Mouse (Mus musculus) liver, embryonic 15.5 days (tissue): ENCODE data around the gene Mrpl22. TPM values are rescaled to one million over a fixed set of nuclear protein-coding genes. Genes with fewer than 3 reads are reported as not detected.
A peak's percentile ranks its signal among the peaks of the same experiment; 100 is the strongest.
"Not testable (repeated sequence)": the region's sequence is repeated elsewhere in the genome, so short reads cannot be mapped to it uniquely, and the experiment has no call there.

Experiments
- ATAC-seq: fragments of 200-750 bp; cut with Nextera tagmentation; 2 replicates; pipeline ENCODE4 v1.8.0; 2017; ENCODE audit warnings: moderate number of reproducible peaks, mild to moderate bottlenecking, moderate library complexity; ENCODE audit not compliant: insufficient read depth
- H3K27ac ChIP-seq: fragments of 300-500 bp; sonication (generic); replicated peaks from 2 replicates; pipeline ENCODE4 v1.5.1; 2015; ENCODE audit warnings: mild to moderate bottlenecking, inconsistent platforms
- H3K27me3 ChIP-seq: fragments of 300-500 bp; sonication (generic); 2 replicates; pipeline ENCODE4 v1.6.1; 2015; ENCODE audit warnings: mild to moderate bottlenecking, inconsistent platforms
- H3K36me3 ChIP-seq: fragments of 300-500 bp; sonication (generic); replicated peaks from 2 replicates; pipeline ENCODE4 v1.6.1; 2015; ENCODE audit warnings: moderate library complexity, mild to moderate bottlenecking, inconsistent platforms
- H3K4me1 ChIP-seq: fragments of 300-500 bp; sonication (generic); replicated peaks from 2 replicates; pipeline ENCODE4 v1.6.1; 2015; ENCODE audit warnings: inconsistent platforms
- H3K4me2 ChIP-seq: fragments of 300-500 bp; sonication (generic); 2 replicates; pipeline ENCODE4 v1.6.1; 2015; ENCODE audit warnings: moderate library complexity, mild to moderate bottlenecking, inconsistent platforms
- H3K4me3 ChIP-seq: fragments of 300-500 bp; sonication (generic); replicated peaks from 2 replicates; pipeline ENCODE4 v1.5.1; 2015; ENCODE audit warnings: mild to moderate bottlenecking, inconsistent platforms
- H3K9ac ChIP-seq: fragments of 300-500 bp; sonication (generic); 2 replicates; pipeline ENCODE4 v1.6.1; 2015; ENCODE audit warnings: moderate library complexity, mild to moderate bottlenecking, inconsistent platforms
- H3K9me3 ChIP-seq: fragments of 300-500 bp; sonication (generic); replicated peaks from 2 replicates; pipeline ENCODE4 v1.6.1; 2016; ENCODE audit warnings: inconsistent platforms
- WGBS: fragments of 180-500 bp; shearing (Covaris S2); methylation state at CpG from one replicate; pipeline ENCODE4 v1.1.7; 2015; ENCODE audit warnings: mixed read lengths; ENCODE audit not compliant: insufficient replicate concordance; 5-methylcytosine and 5-hydroxymethylcytosine counted together
- polyA plus RNA-seq: library from polyadenylated mRNA; unstranded; fragments of >200 nt; fragmentation: Nextera tagmentation; extraction: Ambion mirVana; gene quantifications from 2 replicates; pipeline ENCODE4 v1.2.1, GENCODE M21; 2015

The Mrpl22 gene
- polyA plus RNA-seq, 1 experiment from 2014 or later = 90.7 TPM

DNA sequence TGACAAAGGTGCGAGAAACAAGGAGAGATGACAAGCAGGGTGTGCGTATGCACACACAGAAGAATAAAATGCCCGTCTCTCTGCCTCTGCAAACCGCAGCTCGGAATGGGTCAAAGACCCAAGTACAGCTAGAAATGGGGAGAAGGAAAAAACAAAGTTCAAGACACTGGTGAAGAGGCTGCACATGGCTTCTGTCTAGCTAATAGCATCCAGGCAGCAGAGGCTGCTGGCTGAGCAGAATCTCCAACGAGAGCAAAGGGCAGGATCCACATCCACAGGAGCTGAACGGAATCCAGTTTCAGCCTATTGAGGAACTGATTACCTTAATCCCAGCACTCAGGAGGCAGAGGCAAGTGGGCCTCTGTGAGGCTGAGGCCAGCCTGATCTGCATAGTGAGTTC, 9.3 kb downstream of the Mrpl22 start:
- peaks cover 48% of the 10 kb centered on the region for H3K36me3 ChIP-seq
- ATAC-seq = no peak
- 88% methylated on average over 7 of the region's 7 CpGs for WGBS
- no peak overlapping the region for H3K4me2 ChIP-seq
- no peaks in the 10 kb centered on the region; the same call in 1 of the 2 replicates for H3K4me1 ChIP-seq
- H3K27me3 ChIP-seq = no peaks in the 10 kb centered on the region
- H3K27ac ChIP-seq = no peak overlapping the region
- no peak overlapping the region for H3K9ac ChIP-seq
- H3K9me3 ChIP-seq = no peaks in the 10 kb centered on the region
- no peak overlapping the region for H3K4me3 ChIP-seq

DNA sequence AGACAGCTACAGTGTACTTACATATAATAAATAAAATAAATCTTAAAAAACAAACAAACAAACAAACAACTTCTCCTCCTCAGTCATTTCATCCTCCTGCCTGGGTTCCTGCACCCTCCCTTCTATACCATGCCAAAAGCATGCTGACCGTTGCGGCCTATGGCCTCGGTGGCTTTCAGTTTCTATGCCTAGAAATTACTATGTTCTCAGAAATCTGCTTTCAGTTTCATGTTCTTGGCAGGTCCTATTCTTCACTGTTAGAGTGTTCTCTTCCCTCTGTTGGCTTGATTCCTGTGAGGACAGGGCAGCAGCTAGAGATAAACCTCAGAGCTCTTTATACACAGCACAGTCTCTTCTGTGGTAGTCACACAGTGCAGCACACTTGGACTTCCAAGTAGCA, 12.1 kb downstream of the Mrpl22 start:
- Histone ChIP-seq H3K36me3 (peaks cover 20% of the 10 kb centered on the region; the same call in 1 of the 2 replicates), H3K9ac (no peak overlapping the region), H3K4me3 (no peak overlapping the region), H3K27ac (no peak overlapping the region), H3K9me3 (no peaks in the 10 kb centered on the region), H3K4me1 (no peaks in the 10 kb centered on the region; the same call in 1 of the 2 replicates), H3K27me3 (no peaks in the 10 kb centered on the region), H3K4me2 (no peak overlapping the region)
- no peak for ATAC-seq
- WGBS = 78% methylated on average over 3 of the region's 3 CpGs

DNA sequence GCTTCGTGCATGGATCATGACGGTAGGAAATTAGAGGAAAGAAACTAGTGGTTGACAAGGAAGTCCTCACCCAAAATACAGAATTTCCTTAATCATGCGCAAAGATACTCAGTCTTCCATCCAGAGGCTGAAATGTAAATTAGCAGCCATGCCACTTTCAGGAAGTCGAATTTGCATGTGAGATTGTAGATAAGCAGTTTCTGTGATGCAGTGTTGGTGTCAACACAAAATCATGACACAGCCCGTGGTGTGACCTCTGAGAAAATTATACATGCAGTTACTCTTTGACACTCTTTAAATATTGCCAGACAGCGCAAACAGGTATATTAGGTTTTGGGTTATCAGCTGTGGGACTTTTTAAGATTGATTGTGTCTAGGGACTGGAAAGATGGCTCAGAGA, 18.2 kb downstream of the Mrpl22 start:
- Histone ChIP-seq H3K36me3 (no peaks in the 10 kb centered on the region), H3K9ac (no peak overlapping the region), H3K9me3 (no peaks in the 10 kb centered on the region), H3K4me3 (no peak overlapping the region), H3K27ac (no peak overlapping the region), H3K27me3 (no peaks in the 10 kb centered on the region; the same call in 1 of the 2 replicates), H3K4me1 (no peaks in the 10 kb centered on the region), H3K4me2 (no peak overlapping the region)
- ATAC-seq = no peak
- WGBS = 69% methylated on average over 6 of the region's 6 CpGs

DNA sequence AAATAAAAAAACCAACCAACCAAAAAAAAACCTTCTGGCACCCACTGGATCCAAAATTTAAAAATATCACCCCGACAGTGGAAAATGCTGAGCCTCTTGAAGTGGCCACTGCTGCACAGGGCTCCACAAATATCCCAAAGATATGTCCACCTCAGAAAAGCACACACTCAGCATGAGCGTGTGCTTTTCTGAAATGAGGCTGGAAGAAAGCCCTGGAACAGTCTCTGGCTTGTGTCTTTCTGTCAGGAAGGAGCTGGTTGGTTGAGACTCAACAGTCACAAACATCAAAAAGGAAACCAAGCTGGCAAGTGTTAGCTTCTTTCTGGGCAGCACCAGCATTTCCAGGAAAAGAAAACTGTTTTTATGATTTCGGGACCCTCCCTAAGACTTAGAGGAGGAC, 21.9 kb downstream of the Mrpl22 start:
- H3K27me3 ChIP-seq = no peaks in the 10 kb centered on the region; the same call in 1 of the 2 replicates
- no peak overlapping the region for H3K4me2 ChIP-seq

DNA sequence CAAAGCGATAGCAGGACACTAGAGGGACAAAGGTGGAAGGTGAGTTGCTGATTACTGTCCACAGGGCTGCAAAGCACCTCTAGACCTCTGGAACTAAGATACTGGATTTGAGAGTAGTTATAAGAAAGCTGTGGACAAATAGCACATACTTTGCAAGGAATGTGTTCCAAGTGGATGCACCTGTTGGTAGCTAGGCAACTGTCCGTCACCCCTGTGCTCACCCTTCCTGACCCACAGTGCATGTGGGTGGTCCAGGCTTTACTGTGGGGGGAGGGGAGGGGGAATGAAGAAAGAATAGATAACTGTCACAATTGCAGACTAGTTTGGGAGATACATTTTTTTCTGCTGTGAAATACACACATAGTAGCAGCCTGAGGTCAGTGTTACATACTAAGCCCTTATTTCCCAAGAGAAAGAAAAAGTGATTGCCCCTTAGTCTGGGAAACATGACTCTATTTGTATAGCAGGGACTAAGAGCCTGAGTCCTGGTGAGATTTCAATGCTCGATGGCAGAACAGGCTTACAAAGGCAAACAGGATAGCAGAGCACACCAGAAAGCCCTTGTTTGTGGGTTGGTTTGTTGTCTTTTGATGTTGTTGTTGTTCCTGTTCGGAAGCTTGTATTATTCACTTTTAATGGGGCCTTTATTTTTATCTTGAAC, 22.5 kb downstream of the Mrpl22 start:
- Histone ChIP-seq H3K4me2 (no peak overlapping the region), H3K4me1 (peaks cover 9% of the 10 kb centered on the region), H3K27me3 (no peaks in the 10 kb centered on the region; the same call in 1 of the 2 replicates), H3K27ac (no peak overlapping the region), H3K9me3 (no peaks in the 10 kb centered on the region), H3K9ac (no peak overlapping the region), H3K36me3 (no peaks in the 10 kb centered on the region), H3K4me3 (no peak overlapping the region)
- 52% methylated on average over 4 of the region's 4 CpGs for WGBS
- ATAC-seq = no peak

More for the DNA sequence above, 21.9 kb downstream of the Mrpl22 start:
- Histone ChIP-seq H3K9ac (no peak overlapping the region), H3K4me1 (peaks cover 5% of the 10 kb centered on the region), H3K9me3 (no peaks in the 10 kb centered on the region), H3K4me3 (no peak overlapping the region), H3K36me3 (no peaks in the 10 kb centered on the region), H3K27ac (no peak overlapping the region)
- WGBS = 51% methylated on average over 3 of the region's 3 CpGs
- ATAC-seq = no peak

DNA sequence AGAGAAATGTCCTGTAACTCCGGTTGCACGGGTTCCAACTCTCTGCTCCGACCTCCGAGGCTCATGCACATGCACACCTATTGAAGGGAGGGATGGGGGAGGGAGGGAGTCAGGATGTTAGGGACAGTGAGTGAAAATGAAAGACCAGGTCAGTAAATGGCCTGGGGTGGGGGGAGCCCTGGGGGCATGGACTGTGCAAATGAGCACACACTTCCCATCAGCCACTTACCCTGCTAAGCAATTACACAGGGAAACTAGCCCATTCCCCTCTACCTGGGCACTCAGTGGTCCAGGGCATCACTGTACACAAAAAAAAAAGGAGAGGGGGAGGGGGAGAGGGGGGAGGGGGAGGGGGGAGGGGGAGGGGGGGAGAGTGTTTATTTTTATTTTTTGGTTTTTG, 27.2 kb downstream of the Mrpl22 start:
- Histone ChIP-seq H3K9me3 (no peaks in the 10 kb centered on the region), H3K4me3 (peak overlapping the region; percentile 69), H3K27me3 (no peaks in the 10 kb centered on the region; the same call in 1 of the 2 replicates), H3K4me2 (peak overlapping the region; percentile 87), H3K9ac (no peak overlapping the region), H3K27ac (peak overlapping the region; percentile 85), H3K36me3 (no peaks in the 10 kb centered on the region), H3K4me1 (peaks cover 29% of the 10 kb centered on the region)
- ATAC-seq = no peak
- WGBS = 83% methylated on average over 4 of the region's 4 CpGs

DNA sequence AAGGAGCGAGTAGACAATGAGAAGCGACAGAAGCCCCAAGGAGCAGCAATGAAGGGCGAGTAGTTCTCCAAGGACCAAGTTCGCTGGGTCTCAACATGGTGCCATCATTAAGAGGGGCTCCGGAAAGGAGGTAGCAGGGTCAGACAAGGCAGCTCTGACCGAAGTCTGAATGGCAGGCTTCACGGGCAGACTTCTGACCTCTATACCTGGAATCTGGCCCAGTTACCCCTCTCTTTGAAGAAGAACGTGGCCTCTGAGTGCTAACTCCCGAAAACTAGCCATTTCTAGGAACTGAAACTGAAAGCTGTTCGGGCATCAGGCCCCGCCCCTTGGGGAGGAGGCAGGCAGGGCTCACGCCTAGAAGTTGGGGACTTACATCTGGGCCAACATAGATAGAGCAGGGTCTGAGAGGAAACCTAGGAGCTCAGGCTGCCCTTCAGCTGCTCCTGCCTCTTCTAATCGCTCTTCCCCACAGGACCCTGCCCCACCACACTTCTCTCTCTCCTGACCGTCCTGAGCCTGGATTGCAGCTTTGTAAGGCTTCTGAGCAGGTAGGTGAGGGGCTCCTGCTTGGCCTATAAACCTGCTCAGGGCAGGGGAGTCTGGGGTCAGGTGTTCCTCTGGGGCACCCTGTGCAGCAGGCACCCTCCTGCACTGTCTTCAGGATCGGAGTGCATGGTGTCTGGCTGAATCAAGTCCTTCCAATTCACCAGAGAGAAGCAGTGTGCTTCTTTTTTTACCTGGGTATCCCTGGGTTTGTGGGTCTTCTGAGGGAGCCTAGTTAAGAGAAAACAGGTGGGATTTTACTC, 28.0 kb downstream of the Mrpl22 start, which contains the start of the genes Igtp and Irgm2:
Gene Igtp, plus strand, starts transcription at position 328 of the 809 bp plus-strand sequence.
Gene Irgm2, plus strand, starts transcription at position 390 of the 809 bp plus-strand sequence.
- H3K27me3 ChIP-seq, H3K36me3 ChIP-seq, H3K9me3 ChIP-seq: not testable (repeated sequence)
- WGBS = 2% methylated on average over 14 of the region's 15 CpGs
- peak within 1 kb of the TSS; percentile 69 for H3K4me3 ChIP-seq
- H3K9ac ChIP-seq = peak within 1 kb of the TSS; percentile 63
- H3K27ac ChIP-seq = peak within 1 kb of the TSS; percentile 85
- H3K4me1 ChIP-seq = peaks cover 29% of the 10 kb centered on the region
- peak; percentile 94 for ATAC-seq
- peak within 1 kb of the TSS; percentile 87 for H3K4me2 ChIP-seq

DNA sequence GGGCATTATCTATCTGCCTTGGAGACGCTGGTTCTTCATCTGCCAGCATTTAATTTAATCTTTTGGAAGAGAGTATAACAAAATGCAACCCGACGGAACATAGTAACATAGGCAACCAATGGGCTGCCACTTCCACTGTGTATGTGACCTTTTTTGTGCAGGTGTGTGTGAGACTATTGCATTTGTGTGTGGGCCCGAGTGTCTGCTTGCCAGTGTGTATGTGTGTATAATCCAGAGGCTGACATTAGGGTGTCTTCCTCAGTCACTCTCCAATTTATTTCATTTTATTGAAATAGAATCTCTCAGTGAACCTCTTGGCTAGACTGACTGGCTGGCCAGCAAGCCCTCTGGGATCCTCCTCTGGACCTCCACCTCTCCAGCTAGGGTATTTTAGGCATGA, 28.8 kb downstream of the Mrpl22 start:
- peak overlapping the region; percentile 69 for H3K4me3 ChIP-seq
- peak overlapping the region; percentile 55 for H3K27ac ChIP-seq
- peaks cover 29% of the 10 kb centered on the region for H3K4me1 ChIP-seq
- no peaks in the 10 kb centered on the region for H3K36me3 ChIP-seq
- H3K4me2 ChIP-seq = peak overlapping the region; percentile 87
- ATAC-seq = no peak
- WGBS = 67% methylated on average over 4 of the region's 4 CpGs
- H3K9me3 ChIP-seq = no peaks in the 10 kb centered on the region
- no peaks in the 10 kb centered on the region for H3K27me3 ChIP-seq
- H3K9ac ChIP-seq = peak overlapping the region; percentile 32; the same call in 1 of the 2 replicates

DNA sequence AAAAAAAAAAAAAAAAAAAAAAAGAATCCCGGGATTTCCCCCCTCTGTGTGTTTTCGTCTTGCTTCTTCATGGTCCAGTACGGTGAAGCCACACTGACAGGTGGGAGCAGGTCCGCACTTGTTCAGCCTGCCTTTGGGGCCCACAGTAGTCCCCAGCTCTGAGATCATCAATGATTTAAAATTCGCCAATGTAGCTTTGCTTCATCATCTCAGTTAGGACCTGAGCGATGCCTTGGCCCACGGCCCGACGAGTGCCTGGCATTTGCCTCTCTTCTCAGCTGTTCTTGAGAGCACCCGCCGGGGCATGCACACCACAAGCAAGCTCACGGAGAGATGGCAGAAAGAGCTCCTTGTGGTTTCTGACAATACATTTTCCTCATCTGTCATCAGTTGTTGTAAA, 29.6 kb downstream of the Mrpl22 start:
- peaks cover 33% of the 10 kb centered on the region for H3K4me1 ChIP-seq
- no peaks in the 10 kb centered on the region for H3K36me3 ChIP-seq
- WGBS = 78% methylated on average over 12 of the region's 12 CpGs
- no peak overlapping the region for H3K9ac ChIP-seq
- H3K4me2 ChIP-seq = no peak overlapping the region
- H3K27me3 ChIP-seq = no peaks in the 10 kb centered on the region
- no peak overlapping the region for H3K27ac ChIP-seq
- ATAC-seq = no peak
- H3K4me3 ChIP-seq = no peak overlapping the region
- no peaks in the 10 kb centered on the region for H3K9me3 ChIP-seq

DNA sequence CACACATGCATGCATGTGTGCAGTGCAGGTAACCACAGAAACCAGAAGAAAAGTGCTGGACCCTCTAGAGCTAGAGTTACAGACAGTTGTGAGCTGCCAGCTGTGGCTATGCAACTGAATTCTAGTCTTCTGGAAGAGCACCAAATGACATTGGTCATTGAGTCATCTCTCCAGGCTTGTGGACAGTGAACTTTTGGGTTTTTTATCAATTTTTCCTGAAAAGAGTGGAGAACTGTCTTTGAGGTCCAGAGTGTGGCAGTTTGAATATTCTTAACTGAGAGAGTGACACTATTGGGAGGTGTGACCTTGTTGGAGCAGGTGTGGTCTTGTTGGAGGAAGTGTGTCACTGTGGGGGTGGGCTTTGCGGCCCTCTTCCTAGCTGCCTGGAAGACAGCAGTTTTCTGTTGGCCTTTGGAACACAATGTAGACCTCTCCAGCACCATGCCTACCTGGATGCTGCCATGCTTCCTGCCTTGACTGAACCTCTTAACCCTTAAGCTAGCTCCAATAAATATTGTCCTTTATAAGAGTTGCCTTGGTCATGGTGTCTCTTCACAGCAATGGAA, 38.9 kb downstream of the Mrpl22 start:
- 73% methylated on average over 1 of the region's 1 CpGs for WGBS
- H3K9ac ChIP-seq = no peak overlapping the region
- no peak overlapping the region for H3K4me3 ChIP-seq
- H3K4me2 ChIP-seq = no peak overlapping the region
- no peaks in the 10 kb centered on the region for H3K27me3 ChIP-seq
- H3K9me3 ChIP-seq = no peaks in the 10 kb centered on the region
- ATAC-seq = no peak
- no peaks in the 10 kb centered on the region for H3K36me3 ChIP-seq
- 0 out of 2 replicates have a peak overlapping the region, but pooled peaks have one; percentile 46 for H3K27ac ChIP-seq
- peaks cover 49% of the 10 kb centered on the region for H3K4me1 ChIP-seq
